Mouse (Mus musculus) cerebellum, postnatal 14 days (tissue): ENCODE data around the gene Ssc5d.

ENCODE experiments used
- DNase-seq, 2 experiments: peaks; one replicate each; pipeline ENCODE4 v3.0.0; 2021; ENCODE audit warnings: mixed read lengths in 2 of 2

Ssc5d gene

GRCm38 (mm10) chr7:4920496-4920895, 5.1 kb upstream of the Ssc5d start:
- DNase-seq = no peak

DNA sequence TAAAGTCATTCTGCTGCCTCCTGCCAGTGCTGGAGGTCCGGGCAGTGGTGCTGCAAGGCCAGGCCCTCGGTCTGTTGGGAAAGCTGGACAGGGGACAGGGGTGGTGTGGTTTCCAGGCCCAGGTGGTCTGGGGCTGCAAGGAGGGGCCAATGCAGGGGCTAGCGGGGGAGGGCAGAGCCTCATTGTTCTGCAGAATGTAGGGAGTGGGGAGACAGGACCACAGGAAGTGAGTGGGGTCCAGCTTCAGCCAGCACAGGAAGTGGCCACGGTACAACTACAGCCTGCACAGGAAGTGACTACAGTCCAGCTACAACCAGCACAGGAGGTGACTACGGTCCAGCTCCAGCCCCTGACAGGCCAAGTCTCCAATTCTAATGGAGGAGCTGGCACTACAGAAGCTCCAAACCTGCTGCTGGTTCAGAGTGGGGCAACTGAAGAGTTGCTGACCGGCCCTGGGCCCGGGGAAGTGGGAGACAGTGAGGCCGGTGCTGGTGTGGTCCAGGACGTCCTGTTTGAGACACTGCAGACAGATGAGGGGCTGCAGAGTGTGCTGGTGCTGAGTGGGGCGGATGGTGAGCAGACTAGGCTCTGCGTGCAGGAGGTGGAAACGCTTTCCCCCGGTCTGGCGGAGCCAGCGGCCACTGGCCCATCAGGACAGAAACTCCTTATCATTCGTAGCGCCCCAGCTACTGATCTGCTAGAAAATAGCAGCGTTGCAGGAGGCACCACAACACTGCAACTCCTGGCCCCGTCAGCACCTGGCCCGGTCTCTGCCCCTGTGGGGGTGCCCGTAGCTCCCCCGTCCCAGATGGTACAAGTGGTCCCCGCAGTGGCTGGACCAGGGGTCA, 4.4 kb upstream of the Ssc5d start:
- DNase-seq = peak in 1 of 2 experiments; percentile 29

DNA sequence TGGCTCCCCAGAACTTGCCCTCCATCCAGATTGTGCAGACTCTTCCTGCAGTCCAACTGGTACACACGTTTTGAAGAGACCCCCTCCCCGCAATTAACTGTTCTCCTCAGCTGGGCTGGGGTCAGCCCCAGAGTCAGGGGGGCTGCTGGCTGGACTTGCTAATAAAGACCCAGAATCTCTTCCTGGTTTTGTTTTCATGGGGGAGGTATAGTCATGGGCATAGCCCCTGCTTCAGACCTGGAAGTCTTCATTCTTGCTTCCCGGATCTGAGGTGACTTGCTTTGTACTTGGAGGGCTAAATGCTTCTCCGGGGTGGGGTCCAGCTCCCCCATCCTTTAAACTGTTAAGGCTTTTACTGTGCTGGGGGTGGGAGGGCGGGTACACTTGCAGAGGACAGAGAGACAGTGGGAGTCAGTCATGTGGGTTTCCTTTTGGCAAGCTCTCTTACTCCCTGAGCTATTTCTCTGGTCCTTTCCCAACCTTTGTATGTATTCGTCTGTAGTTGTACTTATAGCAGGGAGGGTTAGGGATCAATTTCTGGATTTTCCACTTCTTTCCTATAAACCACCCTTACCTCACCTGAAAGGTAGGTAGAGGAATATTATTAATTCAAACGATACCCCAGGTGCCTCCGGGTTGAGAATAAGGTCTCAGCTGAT, 3.6 kb upstream of the Ssc5d start, which contains the start of gene Nat14:
TSS of gene Nat14 (plus strand) at position 205 of the 659 bp plus-strand sequence.
- no peak for DNase-seq

- DNase-seq = peak; percentile 87 to 89
These were observed 3.1 kb upstream of the Ssc5d start for GRCm38 (mm10) chr7:4922508-4922907.

GRCm38 (mm10) chr7:4922931-4923565, 2.5 kb upstream of the Ssc5d start:
- peak; percentile 89 to 92 for DNase-seq

GRCm38 (mm10) chr7:4923586-4924364, 1.8 kb upstream of the Ssc5d start:
- peak; percentile 62 to 72 for DNase-seq

GRCm38 (mm10) chr7:4924483-4924882, 1.1 kb upstream of the Ssc5d start:
- no peak for DNase-seq

- no peak for DNase-seq
These were observed 689 bp upstream of the Ssc5d start for GRCm38 (mm10) chr7:4924891-4925301.

DNA sequence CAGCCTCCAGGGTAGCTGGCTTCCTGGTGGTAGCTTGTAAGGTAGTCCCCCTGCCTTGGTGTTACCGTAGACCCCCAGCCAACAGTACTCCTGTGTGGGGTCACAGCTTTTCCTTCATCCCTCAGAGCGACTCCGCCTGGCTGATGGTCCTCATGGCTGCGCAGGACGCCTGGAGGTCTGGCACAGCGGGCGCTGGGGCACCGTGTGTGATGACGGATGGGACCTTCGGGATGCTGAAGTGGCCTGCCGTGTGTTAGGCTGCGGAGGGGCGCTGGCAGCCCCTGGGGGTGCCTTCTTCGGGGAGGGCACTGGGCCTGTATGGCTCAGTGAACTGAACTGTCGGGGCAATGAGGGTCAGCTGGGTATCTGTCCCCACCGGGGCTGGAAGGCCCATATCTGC, 1.3 kb downstream of the Ssc5d start:
- DNase-seq = no peak

DNA sequence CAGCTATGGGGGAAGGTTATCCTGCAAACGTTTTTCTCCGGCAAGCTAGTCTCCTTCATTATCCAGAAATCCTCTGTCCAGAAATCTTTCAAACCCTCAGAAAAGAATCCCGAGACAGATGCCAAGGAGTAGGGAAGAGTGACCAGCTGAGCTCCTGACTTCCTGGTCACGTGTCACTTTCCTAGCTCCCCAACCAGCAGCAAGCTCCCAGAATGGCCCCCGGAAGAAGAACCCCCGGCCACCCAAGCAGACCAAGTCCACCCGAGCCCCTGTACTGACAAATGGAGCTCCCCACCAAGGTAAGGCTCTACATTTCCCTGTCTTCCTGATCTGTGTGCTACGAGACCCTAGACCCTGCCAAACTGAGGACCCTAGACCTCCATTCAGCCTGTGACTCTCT, 2.1 kb downstream of the Ssc5d start:
- no peak for DNase-seq

DNA sequence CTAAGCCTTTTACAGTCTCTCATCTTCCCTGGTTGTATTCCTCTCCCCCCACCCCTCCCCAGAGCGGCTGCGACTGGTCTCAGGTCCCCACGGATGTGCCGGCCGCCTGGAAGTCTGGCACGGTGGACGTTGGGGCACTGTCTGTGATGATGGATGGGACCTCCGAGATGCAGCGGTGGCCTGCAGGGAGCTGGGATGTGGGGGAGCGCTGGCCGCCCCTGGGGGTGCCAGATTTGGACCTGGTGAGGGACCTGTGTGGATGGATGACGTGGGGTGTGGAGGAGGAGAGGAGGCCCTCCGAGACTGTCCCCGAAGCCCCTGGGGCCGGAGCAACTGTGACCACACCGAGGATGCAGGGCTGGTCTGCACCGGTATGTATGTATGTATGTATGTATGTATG, 2.7 kb downstream of the Ssc5d start:
- no peak for DNase-seq

DNA sequence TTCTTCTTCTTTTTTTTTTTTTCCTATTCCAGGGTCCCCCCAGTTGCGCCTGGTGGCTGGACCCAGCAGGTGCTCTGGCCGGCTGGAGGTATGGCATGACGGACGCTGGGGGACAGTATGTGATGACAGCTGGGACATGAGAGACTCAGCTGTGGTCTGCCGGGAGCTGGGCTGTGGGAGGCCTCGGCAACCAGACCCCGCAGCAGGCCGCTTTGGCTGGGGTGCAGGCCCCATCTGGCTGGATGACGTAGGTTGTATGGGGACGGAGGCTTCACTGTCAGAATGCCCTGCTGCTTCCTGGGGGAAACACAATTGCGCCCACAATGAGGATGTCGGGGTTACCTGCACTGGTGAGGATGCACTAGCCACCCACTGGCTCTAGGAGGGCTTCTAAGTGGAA, 7.5 kb downstream of the Ssc5d start:
- DNase-seq = no peak

- no peak for DNase-seq
These were observed 8.8 kb downstream of the Ssc5d start for GRCm38 (mm10) chr7:4934160-4934914.

- DNase-seq = peak in 1 of 2 experiments; percentile 26
These were observed 11.2 kb downstream of the Ssc5d start for GRCm38 (mm10) chr7:4936832-4937231.

DNA sequence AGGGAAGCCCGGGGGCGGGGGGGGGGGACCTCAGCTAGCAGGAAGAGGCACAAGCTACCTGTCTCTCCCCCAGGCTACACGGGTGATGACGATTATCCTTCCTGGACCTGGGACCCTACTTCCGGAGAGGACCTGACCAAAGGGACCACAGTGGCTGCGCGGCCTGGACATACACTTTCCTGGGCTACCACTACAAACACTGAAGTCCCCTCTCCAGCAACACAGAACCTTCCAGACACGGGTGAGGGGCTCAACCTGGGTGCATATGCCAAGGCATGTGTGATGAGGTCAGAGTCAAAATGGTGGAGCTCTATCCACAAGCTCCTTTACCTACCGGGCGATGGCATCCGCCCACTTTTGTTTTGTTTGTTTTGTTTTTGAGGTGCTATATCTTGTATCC, 11.8 kb downstream of the Ssc5d start:
- no peak for DNase-seq

- DNase-seq = peak; percentile 82 to 89
These were observed 12.9 kb downstream of the Ssc5d start for GRCm38 (mm10) chr7:4938456-4938855.

DNA sequence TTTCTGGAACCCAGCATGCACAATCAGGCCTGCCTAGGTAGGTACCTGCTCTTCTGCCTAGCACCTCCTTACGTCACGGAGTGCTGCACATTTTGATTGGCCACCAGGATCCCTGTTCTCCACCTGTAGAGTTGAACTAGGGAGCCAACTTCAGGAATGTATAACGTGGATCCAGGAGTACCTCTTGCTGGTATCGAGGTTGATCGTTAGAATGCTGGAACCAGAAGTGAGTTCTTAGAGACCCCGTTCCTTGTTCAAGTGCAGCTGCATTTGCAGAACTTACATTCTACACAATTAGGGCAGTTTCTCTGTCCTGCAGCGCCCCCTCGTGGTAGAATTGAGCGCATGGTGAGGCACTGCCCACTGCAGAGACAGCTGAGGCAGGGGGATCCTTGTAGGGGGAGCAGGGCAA, 14.5 kb downstream of the Ssc5d start:
- DNase-seq = peak; percentile 86 to 89

GRCm38 (mm10) chr7:4942673-4943072, 17.1 kb downstream of the Ssc5d start:
- peak in 1 of 2 experiments; percentile 9 for DNase-seq

GRCm38 (mm10) chr7:4943223-4943815, 17.7 kb downstream of the Ssc5d start:
- DNase-seq = peak; percentile 97

DNA sequence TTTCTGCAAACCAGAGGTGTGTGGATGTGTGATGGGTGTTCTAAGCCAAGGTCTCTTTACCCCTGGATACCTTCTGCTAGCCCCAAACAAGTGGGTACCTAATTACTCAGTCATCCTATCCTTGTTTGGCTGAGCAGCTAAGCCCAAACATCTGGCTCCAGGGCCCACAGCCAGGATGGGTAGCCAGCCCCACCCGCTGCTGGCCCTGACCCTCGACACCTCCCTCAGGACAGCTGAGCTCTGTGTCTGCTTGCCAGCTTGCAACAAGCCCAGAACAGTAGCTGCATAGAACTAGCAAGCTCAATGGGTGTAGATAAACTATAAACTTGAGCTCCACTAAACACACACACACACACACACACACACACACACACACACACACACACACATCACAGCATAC, 22.3 kb downstream of the Ssc5d start:
- peak in 1 of 2 experiments; percentile 31 for DNase-seq

- no peak for DNase-seq
These were observed 22.8 kb downstream of the Ssc5d start for GRCm38 (mm10) chr7:4948386-4948785.
